Mouse (Mus musculus): ENCODE results near the gene Tbc1d1.

GRCm38 (mm10) chr5:64114210-64114609, 41.9 kb upstream of the Tbc1d1 start:
- TF ChIP-seq CTCF (IDR thresholded peaks at IDR 0.05; ENCODE audit: extremely low read depth, insufficient read length, insufficient replicate concordance, low read depth, low read length), result no peak
- no peak for TF ChIP-seq POLR2A (IDR thresholded peaks at IDR 0.05; ENCODE audit: low read depth, low read length)

Data from small intestine, adult 2 months (tissue).